Mouse (Mus musculus) stomach, postnatal 0 days (tissue): Measurements from ENCODE around the gene Vps52. TPM values are rescaled to one million over a fixed set of nuclear protein-coding genes. Genes with fewer than 3 reads are reported as not detected.

ENCODE experiments used
- ATAC-seq: fragments of 200-750 bp; cut with Nextera tagmentation; 2 replicates; pipeline ENCODE4 v1.8.0; 2017; ENCODE audit not compliant: low FRiP score, low TSS enrichment
- DNase-seq: peaks from one replicate; pipeline ENCODE4 v3.0.0-alpha.2; 2016; ENCODE audit warnings: low spot score
- H3K27ac ChIP-seq: fragments of 300-500 bp; sonication (generic); replicated peaks from 2 replicates; pipeline ENCODE4 v1.5.1; 2014; ENCODE audit warnings: mild to moderate bottlenecking, control low read depth
- H3K27me3 ChIP-seq: fragments of 300-500 bp; sonication (generic); 2 replicates; pipeline ENCODE4 v1.6.1; 2014; ENCODE audit warnings: low read length; ENCODE audit not compliant: control insufficient read depth, insufficient read depth
- H3K36me3 ChIP-seq: fragments of 300-500 bp; sonication (generic); 2 replicates; pipeline ENCODE4 v1.6.1; 2014; ENCODE audit warnings: low read length, mixed read lengths; ENCODE audit not compliant: control insufficient read depth, insufficient read depth
- H3K4me1 ChIP-seq: fragments of 300-500 bp; sonication (generic); replicated peaks from 2 replicates; pipeline ENCODE4 v1.6.1; 2014; ENCODE audit warnings: antibody characterized with exemption; ENCODE audit not compliant: control insufficient read depth, insufficient read depth
- H3K4me2 ChIP-seq: fragments of 300-500 bp; sonication (generic); replicated peaks from 2 replicates; pipeline ENCODE4 v1.6.1; 2014; ENCODE audit warnings: low read depth, mild to moderate bottlenecking, control low read depth, moderate library complexity
- H3K4me3 ChIP-seq: fragments of 300-500 bp; sonication (generic); 2 replicates; pipeline ENCODE4 v1.5.1; 2014; ENCODE audit warnings: low read depth, low read length, control low read depth
- H3K9ac ChIP-seq: fragments of 300-500 bp; sonication (generic); 2 replicates; pipeline ENCODE4 v1.6.1; 2014; ENCODE audit warnings: mild to moderate bottlenecking, low read length, control low read depth, mixed read lengths
- H3K9me3 ChIP-seq: fragments of 300-500 bp; sonication (generic); 2 replicates; pipeline ENCODE4 v1.6.1; 2016; ENCODE audit warnings: low read length; ENCODE audit not compliant: control insufficient read depth
- CTCF ChIP-seq: IDR thresholded peaks from 2 replicates; pipeline ENCODE4 v1.5.1; 2016; ENCODE audit warnings: antibody characterized with exemption, low read depth, mild to moderate bottlenecking, moderate library complexity
- EP300 ChIP-seq: optimal IDR thresholded peaks from 2 replicates; pipeline ENCODE3; 2016; ENCODE audit warnings: antibody characterized with exemption
- WGBS: fragments of 180-500 bp; shearing (Covaris S2); extraction: QIAGEN DNeasy Blood & Tissue Kit; methylation state at CpG from one replicate; pipeline ENCODE4 v1.1.7; 2014; 5-methylcytosine and 5-hydroxymethylcytosine counted together
- polyA plus RNA-seq: library from polyadenylated mRNA; unstranded; fragments of >200 nt; fragmentation: Nextera tagmentation; extraction: Ambion mirVana; gene quantifications from 2 replicates; pipeline ENCODE4 v1.2.1, GENCODE M21; 2015

The Vps52 gene
- polyA plus RNA-seq, 1 experiment from 2014 or later = 24.7 TPM

- Histone ChIP-seq H3K4me2 (no peak overlapping the region), H3K9ac (no peak overlapping the region), H3K4me3 (no peak overlapping the region), H3K9me3 (no peaks in the 10 kb centered on the region), H3K4me1 (peaks cover 2% of the 10 kb centered on the region; the same call in 1 of the 2 replicates), H3K36me3 (peaks cover 17% of the 10 kb centered on the region), H3K27ac (no peak overlapping the region), H3K27me3 (no peaks in the 10 kb centered on the region)
- 85% methylated on average over 6 of the region's 6 CpGs for WGBS
- no peak for TF ChIP-seq EP300
- TF ChIP-seq CTCF = no peak
- no peak for DNase-seq
- no peak for ATAC-seq
Observed at GRCm38 (mm10) chr17:33957493-33957892, 1.9 kb downstream of the Vps52 start.

DNA sequence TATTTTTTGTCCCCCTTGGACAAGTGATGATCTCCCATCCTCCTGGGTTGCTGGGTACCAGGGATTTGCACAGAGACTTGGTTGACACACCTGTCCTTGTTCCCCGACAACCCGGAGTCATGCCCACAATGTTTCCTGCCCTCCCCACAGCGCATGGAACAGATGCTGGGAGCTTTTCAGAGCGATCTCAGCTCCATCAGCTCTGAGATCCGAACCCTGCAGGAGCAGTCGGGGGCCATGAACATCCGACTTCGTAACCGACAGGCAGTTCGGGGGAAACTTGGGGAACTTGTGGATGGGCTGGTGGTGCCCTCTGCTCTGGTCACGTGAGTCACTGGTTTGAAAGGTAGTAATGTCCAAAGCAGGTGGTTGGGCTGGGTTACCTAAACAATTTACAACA, 2.8 kb downstream of the Vps52 start:
- no peak for TF ChIP-seq EP300
- no peak for TF ChIP-seq CTCF
- H3K36me3 ChIP-seq = peaks cover 9% of the 10 kb centered on the region; the same call in 1 of the 2 replicates
- H3K9ac ChIP-seq = no peak overlapping the region
- no peaks in the 10 kb centered on the region for H3K27me3 ChIP-seq
- 91% methylated on average over 11 of the region's 11 CpGs for WGBS
- no peak overlapping the region for H3K4me3 ChIP-seq
- ATAC-seq = no peak
- no peak for DNase-seq
- no peaks in the 10 kb centered on the region for H3K9me3 ChIP-seq
- no peak overlapping the region for H3K4me2 ChIP-seq
- H3K4me1 ChIP-seq = peaks cover 2% of the 10 kb centered on the region; the same call in 1 of the 2 replicates
- no peak overlapping the region for H3K27ac ChIP-seq

- DNase-seq = no peak
- ATAC-seq = no peak
Observed at GRCm38 (mm10) chr17:33959135-33959534, 3.5 kb downstream of the Vps52 start.

DNA sequence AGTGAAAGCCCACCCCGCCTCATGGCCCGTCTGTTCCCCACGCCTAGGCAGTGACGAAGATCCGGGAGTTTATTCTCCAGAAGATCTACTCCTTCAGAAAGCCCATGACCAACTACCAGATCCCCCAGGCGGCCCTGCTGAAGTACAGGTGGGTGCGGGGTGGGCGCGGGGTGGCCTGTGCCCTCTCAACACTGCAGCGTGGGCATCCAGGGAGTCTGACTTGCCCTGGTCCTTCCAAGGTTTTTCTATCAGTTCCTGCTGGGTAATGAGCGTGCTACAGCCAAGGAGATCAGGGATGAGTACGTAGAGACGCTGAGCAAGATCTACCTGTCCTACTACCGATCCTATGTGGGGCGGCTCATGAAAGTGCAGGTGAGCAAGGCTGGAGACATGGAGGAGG, 4.3 kb downstream of the Vps52 start:
- no peak for DNase-seq
- Histone ChIP-seq H3K36me3 (peaks cover 9% of the 10 kb centered on the region; the same call in 1 of the 2 replicates), H3K4me2 (no peak overlapping the region), H3K4me1 (no peaks in the 10 kb centered on the region), H3K4me3 (no peak overlapping the region), H3K27me3 (no peaks in the 10 kb centered on the region), H3K27ac (no peak overlapping the region), H3K9ac (no peak overlapping the region), H3K9me3 (no peaks in the 10 kb centered on the region)
- ATAC-seq = no peak
- WGBS = 90% methylated on average over 15 of the region's 15 CpGs
- TF ChIP-seq CTCF (no peak), EP300 (no peak)

More at GRCm38 (mm10) chr17:33959135-33959534, 3.5 kb downstream of the Vps52 start:
- Histone ChIP-seq H3K27ac (no peak overlapping the region), H3K36me3 (peaks cover 9% of the 10 kb centered on the region; the same call in 1 of the 2 replicates), H3K4me3 (no peak overlapping the region), H3K9ac (no peak overlapping the region), H3K27me3 (no peaks in the 10 kb centered on the region), H3K4me1 (peaks cover 2% of the 10 kb centered on the region; the same call in 1 of the 2 replicates), H3K9me3 (no peaks in the 10 kb centered on the region), H3K4me2 (no peak overlapping the region)
- TF ChIP-seq CTCF (no peak), EP300 (no peak)
- WGBS = 95% methylated on average over 13 of the region's 13 CpGs

- no peak for TF ChIP-seq CTCF
- TF ChIP-seq EP300 = no peak
- Histone ChIP-seq H3K4me1 (no peaks in the 10 kb centered on the region), H3K9me3 (no peaks in the 10 kb centered on the region), H3K4me2 (no peak overlapping the region), H3K4me3 (no peak overlapping the region), H3K27ac (no peak overlapping the region), H3K27me3 (no peaks in the 10 kb centered on the region), H3K36me3 (peaks cover 9% of the 10 kb centered on the region; the same call in 1 of the 2 replicates), H3K9ac (no peak overlapping the region)
- WGBS = 91% methylated on average over 7 of the region's 7 CpGs
- no peak for DNase-seq
- no peak for ATAC-seq
Observed at GRCm38 (mm10) chr17:33962876-33963275, 7.3 kb downstream of the Vps52 start.

DNA sequence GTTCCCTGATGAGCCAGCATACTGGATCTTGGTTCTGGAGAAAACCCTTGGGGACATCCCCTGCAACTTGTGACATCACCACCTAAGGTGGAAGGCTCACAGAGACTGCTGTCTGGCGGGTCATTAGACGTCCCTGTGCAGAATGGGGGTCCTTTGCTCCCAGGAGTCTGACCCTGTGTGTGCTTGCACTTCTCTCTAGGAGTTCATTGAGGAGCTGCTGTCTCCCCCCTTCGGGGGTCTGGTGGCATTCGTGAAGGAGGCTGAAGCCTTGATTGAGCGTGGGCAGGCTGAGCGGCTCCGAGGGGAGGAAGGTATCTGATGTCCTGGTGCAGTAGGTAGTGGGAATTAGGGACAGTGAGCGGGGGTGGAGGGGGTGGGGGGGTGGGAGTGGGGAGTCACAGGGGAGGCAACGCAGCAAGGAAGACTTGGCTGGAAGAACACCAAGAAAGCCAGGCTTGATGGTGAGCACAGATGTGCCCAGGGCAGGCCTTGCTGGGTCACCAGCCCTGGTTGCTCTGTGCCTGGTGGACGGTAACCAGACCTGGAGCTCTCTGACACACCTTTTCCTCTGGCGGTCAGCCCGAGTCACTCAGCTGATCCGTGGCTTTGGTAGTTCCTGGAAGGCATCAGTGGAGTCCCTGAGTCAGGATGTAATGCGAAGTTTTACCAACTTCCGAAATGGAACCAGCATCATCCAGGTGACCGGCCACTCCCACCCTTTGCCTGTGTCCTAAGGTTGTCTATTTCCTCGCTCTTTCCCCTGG, 9.7 kb downstream of the Vps52 start:
- no peak for DNase-seq
- H3K27ac ChIP-seq = no peak overlapping the region
- H3K9ac ChIP-seq = no peak overlapping the region
- no peak for ATAC-seq
- H3K4me2 ChIP-seq = no peak overlapping the region
- TF ChIP-seq CTCF (no peak), EP300 (no peak)
- H3K4me3 ChIP-seq = no peak overlapping the region
- WGBS = 86% methylated on average over 17 of the region's 17 CpGs
- H3K4me1 ChIP-seq = no peaks in the 10 kb centered on the region
- H3K36me3 ChIP-seq = no peaks in the 10 kb centered on the region; the same call in 1 of the 2 replicates
- H3K9me3 ChIP-seq = no peaks in the 10 kb centered on the region
- H3K27me3 ChIP-seq = no peaks in the 10 kb centered on the region
